Mouse (Mus musculus) CD4-positive, CD25-positive, alpha-beta regulatory T cell, adult 4 months (primary cell): Measurements from ENCODE around the gene Smyd1. TPM values are rescaled to one million over a fixed set of nuclear protein-coding genes. Genes with fewer than 3 reads are reported as not detected.

Experiments
- ATAC-seq: one replicate; pipeline ENCODE4 v1.8.0; 2017
- polyA plus RNA-seq, 2 experiments: library from polyadenylated mRNA; unstranded; fragments of 100-300 nt; shearing (Covaris generic); gene quantifications; one replicate each; pipeline ENCODE4 v1.2.1; 2017

Gene Smyd1
- polyA plus RNA-seq, 2 experiments from 2014 or later = 0.18 to 0.50 TPM

DNA sequence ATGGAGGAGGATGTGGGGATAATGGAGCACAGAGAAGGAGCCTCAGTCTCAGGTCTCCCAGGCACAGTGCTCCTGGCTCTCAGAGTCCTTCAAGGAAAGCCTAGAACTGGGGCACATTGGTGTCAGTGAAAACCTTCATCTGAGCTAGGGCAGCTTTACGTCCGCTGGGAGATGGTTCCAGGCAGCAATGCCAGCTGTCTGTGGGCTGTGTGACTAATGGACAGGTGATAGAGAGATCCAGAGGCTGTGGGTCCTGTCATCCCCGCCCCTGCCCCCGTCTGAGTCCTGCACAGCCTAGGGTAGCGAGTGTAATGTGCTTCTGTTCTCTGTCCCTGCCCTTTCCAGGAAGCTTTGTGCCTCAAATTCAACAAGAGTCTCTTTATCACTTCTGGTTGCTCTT is 120.1 kb downstream of the Smyd1 start:
- no peak for ATAC-seq

DNA sequence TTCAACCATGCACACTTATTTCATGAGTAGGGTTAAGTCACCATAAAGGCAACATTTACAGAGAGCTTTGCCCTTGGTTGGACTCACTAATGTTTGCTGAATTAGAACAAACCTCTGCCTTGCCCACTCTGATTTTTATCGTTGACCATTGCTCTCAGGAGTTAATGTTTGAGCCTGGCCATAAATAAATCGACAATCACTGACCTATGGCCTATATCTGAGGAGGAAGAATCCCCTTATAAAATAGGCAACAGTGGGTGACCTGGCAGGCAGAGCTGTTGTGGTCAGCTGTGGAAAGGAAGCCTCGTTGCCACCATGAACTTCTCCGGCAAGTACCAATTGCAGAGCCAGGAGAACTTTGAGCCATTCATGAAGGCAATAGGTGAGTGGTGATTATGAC is 122.4 kb downstream of the Smyd1 start, which contains the start of gene Fabp1:
Gene Fabp1, plus strand, starts transcription at position 216 of the 400 bp plus-strand sequence.
- ATAC-seq = no peak

DNA sequence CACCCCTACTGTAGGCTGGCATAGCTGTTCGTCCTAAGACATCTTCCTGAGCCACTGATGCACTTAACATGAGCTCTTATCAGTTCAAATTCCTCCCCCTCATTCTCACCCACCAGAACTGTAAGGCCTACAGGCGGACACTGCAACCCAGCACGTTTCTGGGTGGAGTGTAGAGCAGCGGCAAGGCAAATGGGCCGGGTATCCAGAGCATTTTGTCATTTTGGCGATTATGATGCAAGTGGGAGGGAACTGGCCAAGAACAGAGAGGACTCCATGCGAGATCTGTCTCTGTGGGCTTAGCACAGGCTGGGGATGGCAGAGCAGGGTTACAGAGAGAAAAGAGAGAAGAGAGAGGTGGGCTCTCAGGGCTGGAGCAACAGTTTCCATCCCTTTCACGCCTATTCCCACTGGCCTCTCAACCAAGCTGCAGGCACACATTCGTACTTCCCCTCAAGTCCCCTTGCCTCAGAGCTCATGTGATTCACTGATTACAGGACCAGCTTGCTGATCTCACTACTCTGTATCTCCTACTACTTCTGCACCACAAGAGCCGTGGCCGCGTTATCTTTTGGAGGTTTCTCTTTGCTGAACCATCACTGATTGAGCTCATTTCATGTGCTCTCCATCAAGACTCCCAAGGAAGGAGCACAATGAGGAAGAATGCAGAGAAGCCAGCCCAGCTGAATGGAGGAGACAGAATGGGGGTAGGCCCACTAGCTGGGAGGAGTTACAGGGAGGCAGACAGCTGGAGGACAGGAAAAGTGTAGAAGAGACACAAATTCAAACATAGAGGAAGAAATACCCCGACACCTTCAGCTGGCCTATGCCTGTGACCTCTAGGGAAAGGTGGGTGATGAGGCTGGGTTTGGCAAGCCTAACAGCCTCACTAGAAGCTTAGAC is 124.1 kb downstream of the Smyd1 start:
- ATAC-seq = no peak

DNA sequence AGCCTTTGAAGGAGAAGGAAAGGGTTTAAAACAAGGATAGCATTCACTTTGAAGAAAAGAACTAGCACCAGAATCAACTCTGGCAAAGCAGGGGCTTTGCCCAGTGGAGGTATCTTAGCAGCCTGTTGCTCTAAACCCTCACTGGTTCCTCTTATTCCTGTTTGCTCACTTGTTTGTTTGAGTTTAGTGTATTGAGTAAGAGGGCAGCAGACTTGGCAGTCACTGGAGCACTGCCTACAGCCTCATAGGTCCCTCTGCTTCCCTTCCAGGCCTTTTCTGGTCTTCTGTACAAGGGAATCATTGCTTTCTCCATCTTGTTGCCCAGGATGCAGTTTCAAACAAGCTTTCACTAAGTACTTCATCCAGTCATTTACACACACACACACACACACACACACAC is 125.9 kb downstream of the Smyd1 start:
- ATAC-seq = no peak

DNA sequence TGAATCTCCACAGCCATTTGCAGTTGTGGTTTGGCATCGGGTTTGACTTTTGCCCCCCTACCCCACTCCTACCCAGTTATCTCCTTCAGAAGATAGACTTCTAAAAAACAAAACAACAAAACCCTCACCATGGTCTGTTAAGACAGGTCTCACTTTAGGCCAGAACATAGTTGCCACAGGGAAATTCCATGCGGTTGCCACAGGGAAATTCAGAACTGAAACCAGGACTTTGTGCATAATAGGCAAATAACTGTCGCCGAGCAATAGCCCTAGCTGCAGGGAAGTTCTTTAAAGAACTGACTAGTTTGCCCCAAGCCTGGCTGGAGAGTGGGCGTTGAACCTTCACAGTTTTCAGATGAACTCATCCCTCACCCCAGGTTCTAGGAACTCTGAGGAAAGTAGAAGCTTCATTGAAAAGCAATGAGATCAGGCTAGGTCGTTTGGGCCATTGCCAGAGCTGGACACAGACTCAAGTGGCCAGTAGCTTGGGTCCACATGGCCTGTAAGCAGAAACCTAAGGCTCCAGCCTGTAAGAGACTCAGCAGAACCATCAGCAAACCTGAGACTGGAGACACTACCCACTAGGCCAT is 128.8 kb downstream of the Smyd1 start:
- ATAC-seq = no peak

DNA sequence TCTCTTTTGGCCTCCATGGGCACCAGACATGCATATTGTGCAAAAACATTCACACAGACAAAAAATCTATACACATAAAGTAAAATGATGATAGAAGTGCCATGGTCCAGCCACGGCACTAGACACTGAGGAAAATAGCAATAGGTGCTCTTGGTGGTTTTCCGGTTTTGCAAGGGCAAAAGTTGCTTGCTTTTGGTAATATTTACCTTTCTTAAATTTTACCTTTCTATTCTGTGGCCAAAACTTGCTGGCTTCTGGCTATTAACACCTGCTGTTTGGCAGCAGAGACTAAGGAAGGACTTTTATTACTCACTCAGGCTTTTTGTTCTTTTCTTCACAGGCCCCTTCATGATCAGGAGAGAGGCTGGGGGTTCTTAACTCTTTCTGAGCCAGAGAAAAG is 131.5 kb downstream of the Smyd1 start:
- ATAC-seq = no peak

DNA sequence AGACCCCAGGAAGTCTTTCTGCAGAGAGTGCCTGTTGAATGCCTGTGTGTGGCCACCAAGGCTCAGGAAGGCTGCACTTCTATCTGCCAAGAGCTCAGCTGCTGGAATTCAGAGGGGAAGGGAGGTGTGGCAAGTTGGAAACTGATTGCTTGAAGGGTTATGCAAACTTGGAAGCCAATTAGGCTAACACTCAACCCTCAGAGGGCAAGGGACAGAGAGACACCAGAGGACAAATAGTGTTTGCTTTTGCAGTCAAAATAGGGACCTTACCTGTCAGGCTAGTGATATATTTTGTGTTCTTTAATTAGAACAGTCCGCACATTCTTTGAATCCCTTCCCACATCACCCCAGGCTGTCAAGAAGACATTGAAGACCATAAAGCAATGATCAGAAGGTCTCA is 132.5 kb downstream of the Smyd1 start:
- ATAC-seq = no peak

DNA sequence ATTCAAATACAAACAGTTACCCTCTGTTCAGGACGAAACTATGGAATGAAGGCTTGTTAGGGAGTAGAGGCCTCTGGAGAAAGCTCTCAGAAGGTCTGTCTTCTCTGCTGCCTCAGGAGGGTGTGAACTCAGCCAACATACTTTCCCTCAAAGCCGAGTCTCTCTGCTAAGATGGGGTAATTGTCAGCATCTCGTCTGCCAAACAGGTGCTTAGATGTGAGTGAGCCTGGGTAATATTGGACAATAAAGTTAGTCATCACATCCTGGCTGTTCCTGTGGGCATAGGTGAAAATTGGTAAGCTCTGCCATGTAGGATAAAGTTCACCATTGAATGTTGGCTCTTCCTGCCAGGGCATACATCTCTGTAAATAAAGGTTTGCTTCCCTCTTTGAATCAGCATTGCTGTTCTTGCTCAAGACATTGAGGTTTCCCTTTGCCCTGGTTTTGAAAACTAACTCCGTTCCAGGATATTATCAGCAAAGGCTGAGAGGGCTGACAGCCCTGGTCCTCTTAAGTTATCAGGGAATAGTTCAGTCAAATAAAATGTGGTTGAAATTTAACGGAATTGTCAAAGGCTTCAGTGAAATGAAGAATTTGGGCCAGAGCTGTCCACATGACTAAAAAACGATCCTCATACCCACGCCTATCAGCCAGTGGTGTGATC is 137.0 kb downstream of the Smyd1 start:
- ATAC-seq = no peak

DNA sequence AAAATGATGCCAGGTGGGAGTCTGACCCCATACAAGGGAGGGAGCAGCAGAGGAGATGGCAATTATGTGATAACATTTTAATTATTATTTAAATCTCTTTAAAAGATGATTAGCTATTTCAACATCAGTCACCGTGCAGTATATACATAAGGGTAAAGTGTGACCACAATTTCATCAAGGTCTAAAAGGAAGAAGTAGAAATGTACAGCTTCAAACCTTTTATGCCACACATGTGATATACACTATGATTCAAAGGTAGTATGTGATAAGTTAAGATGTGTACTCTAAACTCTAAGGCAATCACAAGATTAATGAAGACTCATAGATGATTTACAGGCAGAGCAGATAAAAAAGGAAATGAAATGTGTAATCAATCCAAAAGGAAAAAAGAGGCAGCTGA is 141.4 kb downstream of the Smyd1 start:
- ATAC-seq = no peak

DNA sequence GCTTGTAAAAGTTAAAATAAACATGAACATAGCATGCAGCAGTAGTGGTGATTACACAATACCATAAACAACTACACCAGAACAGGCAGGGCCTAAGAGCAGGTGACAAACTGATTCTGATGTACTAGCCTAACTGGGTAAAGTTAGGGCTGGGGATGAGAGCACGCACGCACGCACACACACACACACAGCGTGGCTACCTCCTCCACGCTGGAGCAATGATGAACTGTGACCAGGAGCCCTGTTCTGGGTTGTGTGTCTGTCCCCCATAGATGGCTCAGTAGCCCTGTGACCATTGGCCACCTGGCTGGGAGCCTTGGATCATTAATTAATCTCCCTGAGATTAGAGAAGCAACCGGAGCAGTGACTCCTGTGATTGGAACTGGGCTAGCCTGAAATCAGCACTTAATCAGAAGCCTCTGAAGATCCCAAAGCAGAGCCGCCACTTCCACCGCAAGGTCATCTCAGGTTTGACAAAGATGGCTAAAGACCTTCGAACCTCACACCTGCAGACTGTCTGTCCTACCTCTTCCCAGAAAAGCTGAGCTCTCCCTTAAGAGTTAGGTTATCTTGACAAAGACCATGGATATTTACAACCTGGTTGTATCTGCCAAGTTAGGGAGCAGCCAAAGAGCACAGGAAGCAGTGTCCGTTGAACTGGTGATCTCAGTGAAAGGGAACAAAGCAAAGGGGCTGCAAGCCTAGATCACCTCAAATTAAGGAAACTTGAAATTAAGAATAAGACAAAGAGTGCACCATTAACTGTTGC is 149.0 kb downstream of the Smyd1 start:
- no peak for ATAC-seq

DNA sequence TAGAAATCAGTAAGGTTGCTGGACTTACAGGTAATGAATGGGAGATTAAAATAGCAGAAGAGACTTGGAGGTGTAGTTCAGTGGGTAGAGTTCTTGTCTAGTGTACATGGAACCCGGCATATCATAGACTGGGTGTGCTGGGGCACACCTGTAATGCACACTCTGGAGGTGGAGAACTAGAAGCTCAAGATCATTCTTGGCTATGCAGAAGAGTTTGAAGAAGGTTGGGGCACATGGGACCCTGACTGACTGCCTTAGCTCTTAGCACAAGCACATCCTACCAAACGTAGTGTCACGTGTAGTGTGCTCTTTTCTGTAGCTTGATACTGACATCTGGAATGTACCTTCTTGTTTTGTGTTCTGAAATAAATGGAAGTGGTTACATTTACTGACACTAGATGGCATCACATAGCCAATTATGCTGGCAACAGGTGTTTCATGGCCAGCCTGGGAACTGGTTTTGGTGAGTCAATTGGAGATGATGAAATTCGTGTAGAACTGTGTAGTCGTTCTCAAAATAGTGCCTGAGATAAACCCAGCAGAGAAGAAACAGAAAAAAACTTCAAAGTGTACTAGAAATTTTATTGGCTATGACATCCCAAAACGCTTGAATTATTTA is 155.4 kb downstream of the Smyd1 start:
- peak; percentile 86 for ATAC-seq

DNA sequence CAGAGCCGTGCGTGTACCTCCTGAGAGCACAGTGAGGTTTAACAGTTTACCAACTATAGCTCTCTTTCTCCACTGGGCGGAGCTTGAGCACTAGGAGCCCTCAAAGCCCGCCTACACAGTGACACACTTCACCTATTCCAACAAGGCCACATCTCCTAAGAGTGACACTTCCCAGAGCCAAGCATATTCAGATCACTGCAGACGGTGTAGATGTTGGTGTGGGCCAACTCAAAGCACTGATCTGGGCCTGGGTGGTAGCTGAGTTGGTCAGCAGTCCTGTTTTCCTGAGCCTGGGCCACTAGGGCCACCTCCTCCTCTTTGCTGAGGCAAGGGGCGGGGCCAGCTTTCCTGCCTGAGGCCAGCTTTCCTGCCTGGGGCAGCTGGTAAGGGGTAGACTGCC is 157.6 kb downstream of the Smyd1 start:
- ATAC-seq = no peak

Other genes starting within 250 kb of the Smyd1 start
- 1 to 10 TPM; 1.3 to 2.1 TPM for gene Thnsl2, start 177.8 kb downstream of the Smyd1 start, polyA plus RNA-seq
- not detected for gene Fabp1, start 122.4 kb downstream of the Smyd1 start, polyA plus RNA-seq
- gene Krcc1, start 50.6 kb downstream of the Smyd1 start, polyA plus RNA-seq = 100 to 1,000 TPM in 1 of 2 experiments, 10 to 100 TPM in 1; 85.1 to 101 TPM
- 10 to 100 TPM; 18.6 to 19.3 TPM for gene Cd8b1, start 555 bp upstream of the Smyd1 start, polyA plus RNA-seq
- gene Cd8a, start 51.2 kb upstream of the Smyd1 start, polyA plus RNA-seq = 1 to 10 TPM; 1.6 to 2.4 TPM
- 10 to 100 TPM; 11.6 to 18.4 TPM for gene Rmnd5a, start 118.4 kb upstream of the Smyd1 start, polyA plus RNA-seq
- 1 to 10 TPM; 2.9 to 5.7 TPM for gene Rnf103, start 171.7 kb upstream of the Smyd1 start, polyA plus RNA-seq
- gene Chmp3, start 221.6 kb upstream of the Smyd1 start, polyA plus RNA-seq = 100 to 1,000 TPM in 1 of 2 experiments, 10 to 100 TPM in 1; 73.3 to 112 TPM